Mouse (Mus musculus): ENCODE measurements around the gene Bnc1. TPM values are rescaled to one million over a fixed set of nuclear protein-coding genes. Genes with fewer than 3 reads are reported as not detected.

Gene Bnc1
- polyA plus RNA-seq, 1 experiment from 2014 or later: 6.3 TPM

- Histone ChIP-seq H3K4me2 (ENCODE audit: low read length) (no peak overlapping the region), H3K9ac (ENCODE audit: low read length) (no peak overlapping the region), H3K27me3 (ENCODE audit: control insufficient read depth, insufficient read depth, low read length) (no peaks in the 10 kb centered on the region), H3K4me1 (ENCODE audit: control insufficient read depth in 2 of 2, insufficient read depth in 2 of 2, low read length in 2 of 2) (no peaks in the 10 kb centered on the region), H3K4me3 (ENCODE audit: control insufficient read depth in 1 of 2, insufficient read depth in 1 of 2, low read depth in 1 of 2, low read length in 2 of 2) (no peak overlapping the region), H3K9me3 (ENCODE audit: control insufficient read depth, low read length) (no peaks in the 10 kb centered on the region), H3K27ac (replicated peaks in 1 of 2; ENCODE audit: control insufficient read depth in 1 of 2, insufficient read depth in 1 of 2, low read depth in 2 of 2, low read length in 2 of 2) (no peak overlapping the region), H3K36me3 (ENCODE audit: control insufficient read depth, insufficient read depth, low read length) (no peaks in the 10 kb centered on the region)
- no peak for ATAC-seq (ENCODE audit: insufficient number of reproducible peaks, insufficient read depth, low FRiP score, low read depth)
- WGBS: 88% methylated on average over 12 of the region's 12 CpGs
These were observed 18.2 kb downstream of the Bnc1 start for GRCm38 (mm10) chr7:81973939-81974338.

DNA sequence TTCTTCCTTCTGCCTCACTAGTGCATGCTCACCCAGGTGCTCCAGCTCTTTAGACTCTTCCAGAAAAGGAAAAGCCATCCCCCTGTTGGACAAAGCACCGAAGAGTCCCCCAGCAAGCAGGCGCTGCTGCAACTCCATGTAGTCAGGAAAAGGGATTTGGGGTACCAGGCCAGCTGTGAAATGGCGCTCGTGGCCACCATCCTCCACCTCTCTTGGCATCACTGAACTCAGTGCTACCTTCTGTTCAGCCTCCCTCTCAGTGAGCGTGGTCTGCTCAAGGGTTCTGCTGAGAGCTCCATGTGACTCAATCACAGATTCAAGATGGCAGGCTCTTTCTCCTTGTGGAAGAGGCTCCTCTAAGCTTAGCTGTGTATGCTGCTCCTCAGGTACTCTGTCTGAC is 18.8 kb downstream of the Bnc1 start:
- no peak for ATAC-seq (ENCODE audit: insufficient number of reproducible peaks, insufficient read depth, low FRiP score, low read depth)
- Histone ChIP-seq H3K9me3 (ENCODE audit: control insufficient read depth, low read length) (no peaks in the 10 kb centered on the region), H3K4me1 (ENCODE audit: control insufficient read depth in 2 of 2, insufficient read depth in 2 of 2, low read length in 2 of 2) (no peaks in the 10 kb centered on the region), H3K9ac (ENCODE audit: low read length) (no peak overlapping the region), H3K36me3 (ENCODE audit: control insufficient read depth, insufficient read depth, low read length) (no peaks in the 10 kb centered on the region), H3K4me2 (ENCODE audit: low read length) (no peak overlapping the region), H3K4me3 (ENCODE audit: control insufficient read depth in 1 of 2, insufficient read depth in 1 of 2, low read depth in 1 of 2, low read length in 2 of 2) (no peak overlapping the region), H3K27ac (replicated peaks in 1 of 2; ENCODE audit: control insufficient read depth in 1 of 2, insufficient read depth in 1 of 2, low read depth in 2 of 2, low read length in 2 of 2) (no peak overlapping the region), H3K27me3 (ENCODE audit: control insufficient read depth, insufficient read depth, low read length) (no peaks in the 10 kb centered on the region)
- WGBS: 91% methylated on average over 5 of the region's 5 CpGs

GRCm38 (mm10) chr7:81968975-81969374 is 23.1 kb downstream of the Bnc1 start:
- Histone ChIP-seq H3K27ac (replicated peaks in 1 of 2; ENCODE audit: control insufficient read depth in 1 of 2, insufficient read depth in 1 of 2, low read depth in 2 of 2, low read length in 2 of 2) (no peak overlapping the region), H3K9ac (ENCODE audit: low read length) (no peak overlapping the region), H3K4me2 (ENCODE audit: low read length) (no peak overlapping the region), H3K36me3 (ENCODE audit: control insufficient read depth, insufficient read depth, low read length) (no peaks in the 10 kb centered on the region), H3K9me3 (ENCODE audit: control insufficient read depth, low read length) (no peaks in the 10 kb centered on the region), H3K4me3 (ENCODE audit: control insufficient read depth in 1 of 2, insufficient read depth in 1 of 2, low read depth in 1 of 2, low read length in 2 of 2) (no peak overlapping the region), H3K4me1 (ENCODE audit: control insufficient read depth in 2 of 2, insufficient read depth in 2 of 2, low read length in 2 of 2) (no peaks in the 10 kb centered on the region), H3K27me3 (ENCODE audit: control insufficient read depth, insufficient read depth, low read length) (no peaks in the 10 kb centered on the region)
- WGBS: 47% methylated on average over 6 of the region's 6 CpGs
- ATAC-seq (ENCODE audit: insufficient number of reproducible peaks, insufficient read depth, low FRiP score, low read depth): no peak

DNA sequence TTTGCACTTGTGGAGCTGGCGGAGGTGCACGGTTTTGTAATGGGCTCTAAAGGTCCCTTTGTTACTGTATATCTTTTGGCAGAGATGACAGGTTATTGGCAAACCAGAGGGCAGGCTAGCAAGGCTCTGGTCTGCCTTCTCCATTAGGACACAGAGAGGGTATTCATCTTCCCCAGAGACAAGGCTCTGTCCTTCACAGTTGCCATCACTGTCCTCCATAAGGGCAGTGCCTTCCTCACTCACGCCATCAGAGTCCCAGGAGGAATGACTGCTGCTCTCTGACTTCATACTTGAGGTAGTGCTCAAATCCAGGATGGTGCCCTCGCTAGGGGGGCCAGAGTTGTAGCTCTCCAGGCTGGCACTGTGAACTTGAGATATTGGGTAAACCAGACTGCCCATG is 23.6 kb downstream of the Bnc1 start:
- Histone ChIP-seq H3K9me3 (ENCODE audit: control insufficient read depth, low read length) (no peaks in the 10 kb centered on the region), H3K4me3 (ENCODE audit: control insufficient read depth in 1 of 2, insufficient read depth in 1 of 2, low read depth in 1 of 2, low read length in 2 of 2) (no peak overlapping the region), H3K27me3 (ENCODE audit: control insufficient read depth, insufficient read depth, low read length) (no peaks in the 10 kb centered on the region), H3K4me2 (ENCODE audit: low read length) (no peak overlapping the region), H3K27ac (replicated peaks in 1 of 2; ENCODE audit: control insufficient read depth in 1 of 2, insufficient read depth in 1 of 2, low read depth in 2 of 2, low read length in 2 of 2) (no peak overlapping the region), H3K36me3 (ENCODE audit: control insufficient read depth, insufficient read depth, low read length) (no peaks in the 10 kb centered on the region), H3K9ac (ENCODE audit: low read length) (no peak overlapping the region), H3K4me1 (ENCODE audit: control insufficient read depth in 2 of 2, insufficient read depth in 2 of 2, low read length in 2 of 2) (no peaks in the 10 kb centered on the region)
- ATAC-seq (ENCODE audit: insufficient number of reproducible peaks, insufficient read depth, low FRiP score, low read depth): no peak
- 75% methylated on average over 4 of the region's 4 CpGs for WGBS

GRCm38 (mm10) chr7:81966195-81966594 is 25.9 kb downstream of the Bnc1 start:
- H3K36me3 ChIP-seq (ENCODE audit: control insufficient read depth, insufficient read depth, low read length): no peaks in the 10 kb centered on the region
- no peaks in the 10 kb centered on the region for H3K4me1 ChIP-seq (ENCODE audit: control insufficient read depth in 2 of 2, insufficient read depth in 2 of 2, low read length in 2 of 2)
- ATAC-seq (ENCODE audit: insufficient number of reproducible peaks, insufficient read depth, low FRiP score, low read depth): no peak
- 69% methylated on average over 5 of the region's 5 CpGs for WGBS
- no peak overlapping the region for H3K9ac ChIP-seq (ENCODE audit: low read length)
- no peak overlapping the region for H3K4me2 ChIP-seq (ENCODE audit: low read length)
- no peak overlapping the region for H3K4me3 ChIP-seq (ENCODE audit: control insufficient read depth in 1 of 2, insufficient read depth in 1 of 2, low read depth in 1 of 2, low read length in 2 of 2)
- no peaks in the 10 kb centered on the region for H3K27me3 ChIP-seq (ENCODE audit: control insufficient read depth, insufficient read depth, low read length)
- H3K9me3 ChIP-seq (ENCODE audit: control insufficient read depth, low read length): no peaks in the 10 kb centered on the region
- no peak overlapping the region for H3K27ac ChIP-seq (replicated peaks in 1 of 2; ENCODE audit: control insufficient read depth in 1 of 2, insufficient read depth in 1 of 2, low read depth in 2 of 2, low read length in 2 of 2)

GRCm38 (mm10) chr7:81959704-81960103 is 32.4 kb downstream of the Bnc1 start:
- H3K4me3 ChIP-seq (ENCODE audit: control insufficient read depth in 1 of 2, insufficient read depth in 1 of 2, low read depth in 1 of 2, low read length in 2 of 2): no peak overlapping the region
- H3K27me3 ChIP-seq (ENCODE audit: control insufficient read depth, insufficient read depth, low read length): no peaks in the 10 kb centered on the region
- H3K9me3 ChIP-seq (ENCODE audit: control insufficient read depth, low read length): no peaks in the 10 kb centered on the region
- WGBS: 5% methylated on average over 3 of the region's 3 CpGs
- ATAC-seq (ENCODE audit: insufficient number of reproducible peaks, insufficient read depth, low FRiP score, low read depth): no peak
- H3K4me2 ChIP-seq (ENCODE audit: low read length): no peak overlapping the region
- H3K27ac ChIP-seq (replicated peaks in 1 of 2; ENCODE audit: control insufficient read depth in 1 of 2, insufficient read depth in 1 of 2, low read depth in 2 of 2, low read length in 2 of 2): no peak overlapping the region
- no peaks in the 10 kb centered on the region for H3K4me1 ChIP-seq (ENCODE audit: control insufficient read depth in 2 of 2, insufficient read depth in 2 of 2, low read length in 2 of 2)
- no peak overlapping the region for H3K9ac ChIP-seq (ENCODE audit: low read length)
- no peaks in the 10 kb centered on the region for H3K36me3 ChIP-seq (ENCODE audit: control insufficient read depth, insufficient read depth, low read length)

- H3K4me2 ChIP-seq (ENCODE audit: low read length): no peak overlapping the region
- H3K27ac ChIP-seq (replicated peaks in 1 of 2; ENCODE audit: control insufficient read depth in 1 of 2, insufficient read depth in 1 of 2, low read depth in 2 of 2, low read length in 2 of 2): no peak overlapping the region
- no peak for ATAC-seq (ENCODE audit: insufficient number of reproducible peaks, insufficient read depth, low FRiP score, low read depth)
These were observed 37.8 kb downstream of the Bnc1 start for GRCm38 (mm10) chr7:81954208-81954846.

DNA sequence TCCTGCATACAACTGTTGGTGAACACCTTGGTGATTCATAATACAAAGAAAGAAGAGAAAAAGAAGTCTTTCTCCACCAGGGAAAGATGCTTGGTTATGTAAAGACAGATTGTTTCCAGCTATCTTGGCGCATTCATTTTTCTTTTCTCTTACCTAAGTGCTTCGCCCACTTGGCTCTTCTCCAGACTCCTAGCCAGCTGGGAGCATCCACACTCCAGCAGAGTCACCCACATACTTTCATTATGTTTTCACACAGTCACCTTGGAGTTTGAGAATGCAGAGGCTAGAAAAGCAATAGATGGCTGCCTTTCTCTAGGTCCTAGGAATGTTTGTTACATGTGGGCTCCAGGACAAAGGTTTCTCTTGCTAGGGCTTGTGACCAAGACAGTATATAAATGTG is 41.6 kb downstream of the Bnc1 start:
- Histone ChIP-seq H3K9me3 (ENCODE audit: control insufficient read depth, low read length) (no peaks in the 10 kb centered on the region), H3K27me3 (ENCODE audit: control insufficient read depth, insufficient read depth, low read length) (no peaks in the 10 kb centered on the region), H3K27ac (replicated peaks in 1 of 2; ENCODE audit: control insufficient read depth in 1 of 2, insufficient read depth in 1 of 2, low read depth in 2 of 2, low read length in 2 of 2) (no peak overlapping the region), H3K36me3 (ENCODE audit: control insufficient read depth, insufficient read depth, low read length) (no peaks in the 10 kb centered on the region), H3K4me3 (ENCODE audit: control insufficient read depth in 1 of 2, insufficient read depth in 1 of 2, low read depth in 1 of 2, low read length in 2 of 2) (no peak overlapping the region), H3K9ac (ENCODE audit: low read length) (no peak overlapping the region), H3K4me2 (ENCODE audit: low read length) (no peak overlapping the region), H3K4me1 (ENCODE audit: control insufficient read depth in 2 of 2, insufficient read depth in 2 of 2, low read length in 2 of 2) (no peaks in the 10 kb centered on the region)
- 65% methylated on average over 2 of the region's 2 CpGs for WGBS
- no peak for ATAC-seq (ENCODE audit: insufficient number of reproducible peaks, insufficient read depth, low FRiP score, low read depth)

More at GRCm38 (mm10) chr7:81954208-81954846, 37.8 kb downstream of the Bnc1 start:
- Histone ChIP-seq H3K9ac (ENCODE audit: low read length) (no peak overlapping the region), H3K36me3 (ENCODE audit: control insufficient read depth, insufficient read depth, low read length) (no peaks in the 10 kb centered on the region), H3K4me3 (ENCODE audit: control insufficient read depth in 1 of 2, insufficient read depth in 1 of 2, low read depth in 1 of 2, low read length in 2 of 2) (no peak overlapping the region), H3K27me3 (ENCODE audit: control insufficient read depth, insufficient read depth, low read length) (no peaks in the 10 kb centered on the region), H3K9me3 (ENCODE audit: control insufficient read depth, low read length) (no peaks in the 10 kb centered on the region), H3K4me1 (ENCODE audit: control insufficient read depth in 2 of 2, insufficient read depth in 2 of 2, low read length in 2 of 2) (no peaks in the 10 kb centered on the region)
